Comparison of ENCODE assay signal across 20 mouse cellular contexts in genomic region chr8:69803366-69803765, GRCm38 (mm10). TPM values are rescaled to one million over a fixed set of nuclear protein-coding genes. Genes with fewer than 3 reads are reported as not detected.
A peak's percentile ranks its signal among the peaks of the same experiment; 100 is the strongest.
DNase-seq lines count a peak whose midpoint lies in the region; ATAC-seq and TF ChIP-seq lines count a peak whose summit lies in the region.
"Had no signal": no experiment of that assay in that cellular context is flagged by ENCODE, and none has a peak within 500 bp of the region (broad histone marks: within the 10 kb centered on the region; RNA-seq: fewer than 3 reads in every experiment).

No protein-coding gene starts in this region.

- TF ChIP-seq POLR2A in kidney, adult 2 months (IDR thresholded peaks at IDR 0.05; ENCODE audit: low read depth, low read length), result no peak

- H3K4me3 ChIP-seq in kidney, adult 2 months (ENCODE audit: insufficient read depth, low read depth, low read length), result no peak overlapping the region
- H3K4me3 ChIP-seq: forebrain, embryonic 12.5 days; hindbrain, embryonic 10.5 days; midbrain, embryonic 15.5 days; neural tube, embryonic 15.5 days had no signal

- ATAC-seq in inflammation-experienced regulatory T-cells, adult 6 months, result no peak
- ATAC-seq: hindbrain, postnatal 0 days; midbrain, embryonic 15.5 days had no signal

- WGBS in kidney, adult 2 months, result 93% methylated on average over 7 of the region's 7 CpGs

- no peak overlapping the region for H3K27ac ChIP-seq in kidney, adult 2 months (ENCODE audit: insufficient read depth, low read depth, low read length)
- H3K27ac ChIP-seq: forebrain, embryonic 12.5 days; hindbrain, embryonic 10.5 days; hindbrain, postnatal 0 days; midbrain, embryonic 15.5 days; neural tube, embryonic 15.5 days; stomach, postnatal 0 days had no signal

- no peaks in the 10 kb centered on the region for H3K27me3 ChIP-seq in kidney, adult 2 months (replicated peaks; ENCODE audit: control insufficient read depth, insufficient read depth, low read length)
- H3K27me3 ChIP-seq: forebrain, embryonic 12.5 days; midbrain, embryonic 15.5 days; neural tube, embryonic 15.5 days had no signal

- DNase-seq in kidney, adult 11 months, result peak; percentile 1
- no peak for DNase-seq in kidney, adult 2 months
- DNase-seq in right cerebral cortex, postnatal 10 days (ENCODE audit: low spot score in 2 of 2), result peak; percentile 19 to 28
- no peak for DNase-seq in right cerebral cortex, postnatal 36 days (ENCODE audit: low spot score in 2 of 2)
- DNase-seq in thymus, postnatal 4 days, result peak; percentile 10
- no peak for DNase-seq in thymus, postnatal 10 days (ENCODE audit: low spot score in 2 of 2)
- DNase-seq: adrenal gland, adult 2 months; cerebellum, adult 8-10 months; kidney, adult 18-20 months; kidney, postnatal 14 days; lung, postnatal 14 days had no signal

- H3K4me1 ChIP-seq in kidney, adult 2 months (ENCODE audit: control insufficient read depth, insufficient read depth, low read length), result no peaks in the 10 kb centered on the region

- H3K36me3 ChIP-seq in kidney, adult 2 months (ENCODE audit: control insufficient read depth, insufficient read depth, low read length), result peaks cover 6% of the 10 kb centered on the region

- TF ChIP-seq CTCF in kidney, adult 2 months (conservative IDR thresholded peaks at IDR 0.05; ENCODE audit: insufficient read depth, insufficient read length, low read depth, low read length), result no peak

RNA-seq across cellular contexts. Expression of gene Gmip, which starts 5.1 kb away (rescaled TPM):
- 15.8 and 15.9 TPM in 2 replicates for polyA plus RNA-seq in kidney, adult 2 months (2012; rRNA removed)
- 100 to 1,000 TPM in 1 of 3 experiments, 10 to 100 TPM in 2; 53.2 to 105 (median 79.3) TPM for polyA plus RNA-seq in inflammation-experienced regulatory T-cells, adult 6 months (2017; shearing (Covaris generic))

RNA-seq across cellular contexts. Expression of gene Zfp866, which starts 12.4 kb away (rescaled TPM):
- 8.5 and 11.3 TPM in 2 replicates for polyA plus RNA-seq in kidney, adult 2 months (2012; rRNA removed)
- 10 to 100 TPM; 14.0 to 22.5 (median 16.0) TPM for polyA plus RNA-seq in inflammation-experienced regulatory T-cells, adult 6 months (2017; shearing (Covaris generic))

RNA-seq across cellular contexts. Expression of gene Atp13a1, which starts 12.4 kb away (rescaled TPM):
- 59.9 and 81.3 TPM in 2 replicates for polyA plus RNA-seq in kidney, adult 2 months (2012; rRNA removed)
- polyA plus RNA-seq in inflammation-experienced regulatory T-cells, adult 6 months (2017; shearing (Covaris generic)), result 10 to 100 TPM; 19.0 to 20.5 (median 20.0) TPM

RNA-seq across cellular contexts. Expression of gene Lpar2, which starts 18.9 kb away (rescaled TPM):
- 6.4 and 6.7 TPM in 2 replicates for polyA plus RNA-seq in kidney, adult 2 months (2012; rRNA removed)
- under 1 TPM; 0.18 to 0.77 (median 0.51) TPM for polyA plus RNA-seq in inflammation-experienced regulatory T-cells, adult 6 months (2017; shearing (Covaris generic))

RNA-seq across cellular contexts. Expression of gene Gm20422, which starts 28.7 kb away (rescaled TPM):
- 0.23 TPM in 1 of 2 replicates, not detected in the other for polyA plus RNA-seq in kidney, adult 2 months (2012; rRNA removed)
- polyA plus RNA-seq in inflammation-experienced regulatory T-cells, adult 6 months (2017; shearing (Covaris generic)), result 1 to 10 TPM in 2 of 3 experiments, under 1 TPM in 1; 0.96 to 2.6 (median 1.4) TPM
- polyA plus RNA-seq: embryonic facial prominence, embryonic 11.5 days; limb, embryonic 11.5 days; neural tube, embryonic 15.5 days had no signal

Comparison
In these comparisons a context has a peak if more than half of its experiments do, and no peak if none do; other contexts are left out.
1. DNase-seq: peak in kidney, adult 11 months (single experiment), right cerebral cortex, postnatal 10 days (2 of 2) and thymus, postnatal 4 days (single experiment); none in kidney, adult 2 months (single experiment), right cerebral cortex, postnatal 36 days (0 of 2) and thymus, postnatal 10 days (0 of 2).